Mouse (Mus musculus): ENCODE results near the gene Fam241a. TPM values are rescaled to one million over a fixed set of nuclear protein-coding genes. Genes with fewer than 3 reads are reported as not detected.

Gene Fam241a
- polyA plus RNA-seq, 1 experiment from 2014 or later = 11.0 TPM

GRCm38 (mm10) chr3:127890008-127890407 is 6.1 kb downstream of the Fam241a start:
- H3K9ac ChIP-seq (ENCODE audit: low read depth, low read length) = no peak overlapping the region

GRCm38 (mm10) chr3:127889570-127889969 is 6.6 kb downstream of the Fam241a start:
- no peaks in the 10 kb centered on the region for H3K36me3 ChIP-seq (ENCODE audit: control insufficient read depth, insufficient read depth, low read length)
- no peak overlapping the region for H3K9ac ChIP-seq (ENCODE audit: low read depth, low read length)
- no peak overlapping the region for H3K27ac ChIP-seq (ENCODE audit: low read depth, low read length)
- no peaks in the 10 kb centered on the region for H3K9me3 ChIP-seq (replicated peaks; ENCODE audit: control insufficient read depth, low read length)
- 30% methylated on average over 3 of the region's 3 CpGs for WGBS (ENCODE audit: insufficient replicate concordance)
- ATAC-seq (replicated peaks; ENCODE audit: insufficient number of reproducible peaks, low FRiP score, low TSS enrichment) = peak; percentile 51; the same call in 1 of the 2 replicates
- no peaks in the 10 kb centered on the region for H3K27me3 ChIP-seq (ENCODE audit: control insufficient read depth, insufficient read depth, low read length)
- H3K4me3 ChIP-seq (ENCODE audit: low read depth, low read length) = no peak overlapping the region
- no peak overlapping the region for H3K4me2 ChIP-seq
- 0 out of 2 replicates have a peak, but pooled peaks cover 3% of the 10 kb centered on the region for H3K4me1 ChIP-seq (ENCODE audit: control insufficient read depth, insufficient read depth, low read length)

More at GRCm38 (mm10) chr3:127890008-127890407, 6.1 kb downstream of the Fam241a start:
- no peak overlapping the region for H3K4me2 ChIP-seq
- no peaks in the 10 kb centered on the region for H3K9me3 ChIP-seq (replicated peaks; ENCODE audit: control insufficient read depth, low read length)
- no peak for ATAC-seq (replicated peaks; ENCODE audit: insufficient number of reproducible peaks, low FRiP score, low TSS enrichment)
- H3K4me1 ChIP-seq (ENCODE audit: control insufficient read depth, insufficient read depth, low read length) = 0 out of 2 replicates have a peak, but pooled peaks cover 3% of the 10 kb centered on the region
- no peaks in the 10 kb centered on the region for H3K27me3 ChIP-seq (ENCODE audit: control insufficient read depth, insufficient read depth, low read length)
- no peak overlapping the region for H3K27ac ChIP-seq (ENCODE audit: low read depth, low read length)
- H3K36me3 ChIP-seq (ENCODE audit: control insufficient read depth, insufficient read depth, low read length) = no peaks in the 10 kb centered on the region
- H3K4me3 ChIP-seq (ENCODE audit: low read depth, low read length) = no peak overlapping the region

- Histone ChIP-seq H3K27me3 (ENCODE audit: control insufficient read depth, insufficient read depth, low read length) (no peaks in the 10 kb centered on the region), H3K9me3 (replicated peaks; ENCODE audit: control insufficient read depth, low read length) (no peaks in the 10 kb centered on the region), H3K27ac (ENCODE audit: low read depth, low read length) (no peak overlapping the region), H3K4me1 (ENCODE audit: control insufficient read depth, insufficient read depth, low read length) (peaks cover 8% of the 10 kb centered on the region; the same call in 1 of the 2 replicates), H3K36me3 (ENCODE audit: control insufficient read depth, insufficient read depth, low read length) (no peaks in the 10 kb centered on the region), H3K9ac (ENCODE audit: low read depth, low read length) (no peak overlapping the region), H3K4me3 (ENCODE audit: low read depth, low read length) (no peak overlapping the region), H3K4me2 (no peak overlapping the region)
- no peak for ATAC-seq (replicated peaks; ENCODE audit: insufficient number of reproducible peaks, low FRiP score, low TSS enrichment)
- WGBS (ENCODE audit: insufficient replicate concordance) = 38% methylated on average over 2 of the region's 2 CpGs
Measured at GRCm38 (mm10) chr3:127881684-127882083, 14.4 kb downstream of the Fam241a start.

GRCm38 (mm10) chr3:127879968-127880367 is 16.2 kb downstream of the Fam241a start:
- Histone ChIP-seq H3K27ac (ENCODE audit: low read depth, low read length) (no peak overlapping the region), H3K4me1 (ENCODE audit: control insufficient read depth, insufficient read depth, low read length) (peaks cover 8% of the 10 kb centered on the region; the same call in 1 of the 2 replicates), H3K4me3 (ENCODE audit: low read depth, low read length) (no peak overlapping the region), H3K36me3 (ENCODE audit: control insufficient read depth, insufficient read depth, low read length) (no peaks in the 10 kb centered on the region), H3K9ac (ENCODE audit: low read depth, low read length) (no peak overlapping the region), H3K27me3 (ENCODE audit: control insufficient read depth, insufficient read depth, low read length) (no peaks in the 10 kb centered on the region), H3K9me3 (replicated peaks; ENCODE audit: control insufficient read depth, low read length) (no peaks in the 10 kb centered on the region), H3K4me2 (no peak overlapping the region)
- 78% methylated on average over 3 of the region's 3 CpGs for WGBS (ENCODE audit: insufficient replicate concordance)
- no peak for ATAC-seq (replicated peaks; ENCODE audit: insufficient number of reproducible peaks, low FRiP score, low TSS enrichment)

- no peaks in the 10 kb centered on the region for H3K27me3 ChIP-seq (ENCODE audit: control insufficient read depth, insufficient read depth, low read length)
- ATAC-seq (replicated peaks; ENCODE audit: insufficient number of reproducible peaks, low FRiP score, low TSS enrichment) = no peak
- H3K4me1 ChIP-seq (ENCODE audit: control insufficient read depth, insufficient read depth, low read length) = no peaks in the 10 kb centered on the region
- no peak overlapping the region for H3K4me2 ChIP-seq
- H3K4me3 ChIP-seq (ENCODE audit: low read depth, low read length) = no peak overlapping the region
- no peak overlapping the region for H3K27ac ChIP-seq (ENCODE audit: low read depth, low read length)
- no peaks in the 10 kb centered on the region for H3K36me3 ChIP-seq (ENCODE audit: control insufficient read depth, insufficient read depth, low read length)
- H3K9me3 ChIP-seq (replicated peaks; ENCODE audit: control insufficient read depth, low read length) = no peaks in the 10 kb centered on the region
- no peak overlapping the region for H3K9ac ChIP-seq (ENCODE audit: low read depth, low read length)
- 92% methylated on average over 2 of the region's 2 CpGs for WGBS (ENCODE audit: insufficient replicate concordance)
Measured at GRCm38 (mm10) chr3:127875509-127875908, 20.6 kb downstream of the Fam241a start.

- Histone ChIP-seq H3K9ac (ENCODE audit: low read depth, low read length) (no peak overlapping the region), H3K4me3 (ENCODE audit: low read depth, low read length) (no peak overlapping the region), H3K27me3 (ENCODE audit: control insufficient read depth, insufficient read depth, low read length) (no peaks in the 10 kb centered on the region), H3K27ac (ENCODE audit: low read depth, low read length) (no peak overlapping the region), H3K4me1 (ENCODE audit: control insufficient read depth, insufficient read depth, low read length) (no peaks in the 10 kb centered on the region), H3K9me3 (replicated peaks; ENCODE audit: control insufficient read depth, low read length) (no peaks in the 10 kb centered on the region), H3K36me3 (ENCODE audit: control insufficient read depth, insufficient read depth, low read length) (no peaks in the 10 kb centered on the region), H3K4me2 (no peak overlapping the region)
- no peak for ATAC-seq (replicated peaks; ENCODE audit: insufficient number of reproducible peaks, low FRiP score, low TSS enrichment)
- WGBS (ENCODE audit: insufficient replicate concordance) = 83% methylated on average over 7 of the region's 7 CpGs
Measured at GRCm38 (mm10) chr3:127875059-127875458, 21.1 kb downstream of the Fam241a start.

- Histone ChIP-seq H3K36me3 (ENCODE audit: control insufficient read depth, insufficient read depth, low read length) (no peaks in the 10 kb centered on the region), H3K9ac (ENCODE audit: low read depth, low read length) (no peak overlapping the region)
- 50% methylated on average over 4 of the region's 4 CpGs for whole genome bisulfite sequencing (ENCODE audit: insufficient replicate concordance)
Measured at GRCm38 (mm10) chr3:127874254-127874883, 21.8 kb downstream of the Fam241a start.

GRCm38 (mm10) chr3:127871575-127871974 is 24.5 kb downstream of the Fam241a start:
- Histone ChIP-seq H3K36me3 (ENCODE audit: control insufficient read depth, insufficient read depth, low read length) (no peaks in the 10 kb centered on the region), H3K4me1 (ENCODE audit: control insufficient read depth, insufficient read depth, low read length) (no peaks in the 10 kb centered on the region), H3K9ac (ENCODE audit: low read depth, low read length) (no peak overlapping the region), H3K4me3 (ENCODE audit: low read depth, low read length) (no peak overlapping the region), H3K4me2 (no peak overlapping the region), H3K27ac (ENCODE audit: low read depth, low read length) (no peak overlapping the region), H3K9me3 (replicated peaks; ENCODE audit: control insufficient read depth, low read length) (no peaks in the 10 kb centered on the region), H3K27me3 (ENCODE audit: control insufficient read depth, insufficient read depth, low read length) (no peaks in the 10 kb centered on the region)
- 64% methylated on average over 9 of the region's 9 CpGs for WGBS (ENCODE audit: insufficient replicate concordance)
- no peak for ATAC-seq (replicated peaks; ENCODE audit: insufficient number of reproducible peaks, low FRiP score, low TSS enrichment)

More at GRCm38 (mm10) chr3:127874254-127874883, 21.8 kb downstream of the Fam241a start:
- H3K4me3 ChIP-seq (ENCODE audit: low read depth, low read length) = no peak overlapping the region
- no peaks in the 10 kb centered on the region for H3K9me3 ChIP-seq (replicated peaks; ENCODE audit: control insufficient read depth, low read length)
- H3K27me3 ChIP-seq (ENCODE audit: control insufficient read depth, insufficient read depth, low read length) = no peaks in the 10 kb centered on the region
- H3K27ac ChIP-seq (ENCODE audit: low read depth, low read length) = no peak overlapping the region
- H3K4me2 ChIP-seq = no peak overlapping the region
- no peak for ATAC-seq (replicated peaks; ENCODE audit: insufficient number of reproducible peaks, low FRiP score, low TSS enrichment)
- H3K4me1 ChIP-seq (ENCODE audit: control insufficient read depth, insufficient read depth, low read length) = no peaks in the 10 kb centered on the region

- H3K4me2 ChIP-seq = no peak overlapping the region
- WGBS (ENCODE audit: insufficient replicate concordance) = 87% methylated on average over 5 of the region's 5 CpGs
- H3K9ac ChIP-seq (ENCODE audit: low read depth, low read length) = no peak overlapping the region
- no peak for ATAC-seq (replicated peaks; ENCODE audit: insufficient number of reproducible peaks, low FRiP score, low TSS enrichment)
- no peak overlapping the region for H3K4me3 ChIP-seq (ENCODE audit: low read depth, low read length)
- no peaks in the 10 kb centered on the region for H3K9me3 ChIP-seq (replicated peaks; ENCODE audit: control insufficient read depth, low read length)
- H3K36me3 ChIP-seq (ENCODE audit: control insufficient read depth, insufficient read depth, low read length) = no peaks in the 10 kb centered on the region
- H3K27ac ChIP-seq (ENCODE audit: low read depth, low read length) = no peak overlapping the region
- H3K27me3 ChIP-seq (ENCODE audit: control insufficient read depth, insufficient read depth, low read length) = no peaks in the 10 kb centered on the region
- H3K4me1 ChIP-seq (ENCODE audit: control insufficient read depth, insufficient read depth, low read length) = peaks cover 3% of the 10 kb centered on the region; the same call in 1 of the 2 replicates
Measured at GRCm38 (mm10) chr3:127868880-127869279, 27.2 kb downstream of the Fam241a start.
